Mouse (Mus musculus): ENCODE results near the gene Foxp1. TPM values are rescaled to one million over a fixed set of nuclear protein-coding genes. Genes with fewer than 3 reads are reported as not detected.

Foxp1 gene
- polyA plus RNA-seq, 2 experiments = 101 to 166 TPM

- no peak overlapping the region for H3K4me3 ChIP-seq (replicated peaks; ENCODE audit: low read length)
- no peak overlapping the region for H3K27ac ChIP-seq (replicated peaks; ENCODE audit: low read depth, low read length)
- H3K9me3 ChIP-seq (ENCODE audit: control insufficient read depth, low read length) = no peaks in the 10 kb centered on the region
- WGBS = 24% methylated on average over 5 of the region's 5 CpGs
- no peak overlapping the region for H3K4me2 ChIP-seq (replicated peaks; ENCODE audit: low read depth, low read length, severe bottlenecking)
- DNase-seq (ENCODE audit: low spot score) (peak; percentile 53), ATAC-seq (ENCODE audit: low FRiP score, low read depth) (peak; percentile 34; the same call in 1 of the 2 replicates)
- no peak overlapping the region for H3K9ac ChIP-seq (ENCODE audit: low read depth, low read length, severe bottlenecking)
- no peak for TF ChIP-seq POLR2A (IDR thresholded peaks at IDR 0.05; ENCODE audit: borderline replicate concordance, extremely low read depth, insufficient read depth, insufficient read length)
- peaks cover 68% of the 10 kb centered on the region for H3K4me1 ChIP-seq (ENCODE audit: control insufficient read depth, insufficient read depth, low read length)
- H3K36me3 ChIP-seq (ENCODE audit: control insufficient read depth, insufficient read depth, low read length) = no peaks in the 10 kb centered on the region
- H3K27me3 ChIP-seq (ENCODE audit: control insufficient read depth, insufficient read depth, low read length) = no peaks in the 10 kb centered on the region
Measured at GRCm38 (mm10) chr6:99273177-99273576, 249.3 kb downstream of the Foxp1 start.

GRCm38 (mm10) chr6:99272174-99272573 is 250.3 kb downstream of the Foxp1 start:
- 77% methylated on average over 3 of the region's 3 CpGs for WGBS
- H3K36me3 ChIP-seq (ENCODE audit: control insufficient read depth, insufficient read depth, low read length) = no peaks in the 10 kb centered on the region
- H3K9ac ChIP-seq (ENCODE audit: low read depth, low read length, severe bottlenecking) = no peak overlapping the region
- TF ChIP-seq POLR2A (IDR thresholded peaks at IDR 0.05; ENCODE audit: borderline replicate concordance, extremely low read depth, insufficient read depth, insufficient read length) = no peak
- no peak overlapping the region for H3K4me3 ChIP-seq (replicated peaks; ENCODE audit: low read length)
- H3K9me3 ChIP-seq (ENCODE audit: control insufficient read depth, low read length) = no peaks in the 10 kb centered on the region
- ATAC-seq (ENCODE audit: low FRiP score, low read depth) (no peak), DNase-seq (ENCODE audit: low spot score) (no peak)
- H3K27ac ChIP-seq (replicated peaks; ENCODE audit: low read depth, low read length) = no peak overlapping the region
- no peak overlapping the region for H3K4me2 ChIP-seq (replicated peaks; ENCODE audit: low read depth, low read length, severe bottlenecking)
- peaks cover 68% of the 10 kb centered on the region for H3K4me1 ChIP-seq (ENCODE audit: control insufficient read depth, insufficient read depth, low read length)
- H3K27me3 ChIP-seq (ENCODE audit: control insufficient read depth, insufficient read depth, low read length) = no peaks in the 10 kb centered on the region

DNA sequence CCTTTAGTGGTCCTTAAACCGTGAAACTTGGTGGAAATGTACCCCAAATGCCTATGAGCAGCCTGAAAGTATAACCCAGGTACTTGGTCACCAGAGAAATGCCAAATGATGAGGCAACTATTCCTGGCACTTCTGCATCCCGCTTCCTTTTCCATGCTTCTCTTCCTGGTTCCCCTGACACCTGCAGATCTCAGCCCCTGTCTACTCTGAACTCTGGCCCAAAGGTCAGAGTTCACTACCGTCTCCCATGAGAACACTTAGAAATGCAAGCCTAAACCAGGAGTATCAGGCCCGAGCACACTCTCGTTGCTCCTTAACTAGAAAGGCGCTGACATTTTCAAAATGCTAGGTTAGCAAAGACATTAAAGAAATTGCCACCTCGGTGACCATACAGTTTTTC is 250.8 kb downstream of the Foxp1 start:
- no peaks in the 10 kb centered on the region for H3K27me3 ChIP-seq (ENCODE audit: control insufficient read depth, insufficient read depth, low read length)
- H3K27ac ChIP-seq (replicated peaks; ENCODE audit: low read depth, low read length) = no peak overlapping the region
- no peak for DNase-seq (ENCODE audit: low spot score)
- no peak overlapping the region for H3K9ac ChIP-seq (ENCODE audit: low read depth, low read length, severe bottlenecking)
- WGBS = 68% methylated on average over 7 of the region's 7 CpGs
- H3K4me1 ChIP-seq (ENCODE audit: control insufficient read depth, insufficient read depth, low read length) = peaks cover 68% of the 10 kb centered on the region
- H3K4me2 ChIP-seq (replicated peaks; ENCODE audit: low read depth, low read length, severe bottlenecking) = no peak overlapping the region
- no peaks in the 10 kb centered on the region for H3K9me3 ChIP-seq (ENCODE audit: control insufficient read depth, low read length)
- ATAC-seq (ENCODE audit: low FRiP score, low read depth) = no peak
- TF ChIP-seq POLR2A (IDR thresholded peaks at IDR 0.05; ENCODE audit: borderline replicate concordance, extremely low read depth, insufficient read depth, insufficient read length) = no peak
- H3K36me3 ChIP-seq (ENCODE audit: control insufficient read depth, insufficient read depth, low read length) = no peaks in the 10 kb centered on the region
- H3K4me3 ChIP-seq (replicated peaks; ENCODE audit: low read length) = no peak overlapping the region

DNA sequence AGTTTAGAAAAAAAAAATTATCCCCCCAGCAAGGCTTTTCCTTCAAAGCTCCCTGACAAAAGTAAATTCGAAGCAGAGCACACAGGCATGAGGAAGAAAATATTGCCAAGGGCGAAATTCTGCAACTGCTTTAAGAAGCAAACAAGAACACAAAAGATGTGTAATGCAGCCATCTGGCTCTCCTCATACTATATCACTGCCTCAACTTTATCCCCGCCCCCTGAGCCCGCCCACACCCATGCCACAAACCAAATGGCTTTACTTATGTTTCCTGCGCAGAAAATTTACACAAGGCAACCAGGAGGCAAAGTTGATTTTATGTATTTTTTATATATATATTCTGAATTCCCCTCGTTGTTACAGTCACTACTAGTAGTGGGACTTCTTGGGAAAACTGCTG is 252.6 kb downstream of the Foxp1 start:
- no peaks in the 10 kb centered on the region for H3K36me3 ChIP-seq (ENCODE audit: control insufficient read depth, insufficient read depth, low read length)
- TF ChIP-seq POLR2A (IDR thresholded peaks at IDR 0.05; ENCODE audit: borderline replicate concordance, extremely low read depth, insufficient read depth, insufficient read length) = no peak
- DNase-seq (ENCODE audit: low spot score) (peak; percentile 49), ATAC-seq (ENCODE audit: low FRiP score, low read depth) (no peak)
- no peak overlapping the region for H3K4me3 ChIP-seq (replicated peaks; ENCODE audit: low read length)
- H3K27ac ChIP-seq (replicated peaks; ENCODE audit: low read depth, low read length) = no peak overlapping the region
- no peaks in the 10 kb centered on the region for H3K27me3 ChIP-seq (ENCODE audit: control insufficient read depth, insufficient read depth, low read length)
- H3K4me2 ChIP-seq (replicated peaks; ENCODE audit: low read depth, low read length, severe bottlenecking) = no peak overlapping the region
- H3K9me3 ChIP-seq (ENCODE audit: control insufficient read depth, low read length) = no peaks in the 10 kb centered on the region
- no peak overlapping the region for H3K9ac ChIP-seq (ENCODE audit: low read depth, low read length, severe bottlenecking)
- peaks cover 66% of the 10 kb centered on the region for H3K4me1 ChIP-seq (ENCODE audit: control insufficient read depth, insufficient read depth, low read length)
- 32% methylated on average over 6 of the region's 6 CpGs for WGBS

- 0 out of 2 replicates have a peak, but pooled peaks have one; percentile 24 for ATAC-seq (ENCODE audit: low FRiP score, low read depth)
- H3K27ac ChIP-seq (replicated peaks; ENCODE audit: low read depth, low read length) = no peak overlapping the region
- no peak for TF ChIP-seq POLR2A (IDR thresholded peaks at IDR 0.05; ENCODE audit: borderline replicate concordance, extremely low read depth, insufficient read depth, insufficient read length)
- no peak overlapping the region for H3K4me2 ChIP-seq (replicated peaks; ENCODE audit: low read depth, low read length, severe bottlenecking)
- no peak overlapping the region for H3K4me3 ChIP-seq (replicated peaks; ENCODE audit: low read length)
- no peaks in the 10 kb centered on the region for H3K9me3 ChIP-seq (ENCODE audit: control insufficient read depth, low read length)
- DNase-seq (ENCODE audit: low spot score) = no peak
- H3K9ac ChIP-seq (ENCODE audit: low read depth, low read length, severe bottlenecking) = no peak overlapping the region
- H3K4me1 ChIP-seq (ENCODE audit: control insufficient read depth, insufficient read depth, low read length) = peaks cover 64% of the 10 kb centered on the region
- 63% methylated on average over 20 of the region's 20 CpGs for WGBS
- no peaks in the 10 kb centered on the region for H3K27me3 ChIP-seq (ENCODE audit: control insufficient read depth, insufficient read depth, low read length)
- H3K36me3 ChIP-seq (ENCODE audit: control insufficient read depth, insufficient read depth, low read length) = no peaks in the 10 kb centered on the region
Measured at GRCm38 (mm10) chr6:99268171-99269061, 254.1 kb downstream of the Foxp1 start.
